Mouse (Mus musculus) ovary, adult 18-20 months (tissue): ENCODE measurements around the gene Inha.

ENCODE experiments used
- DNase-seq: peaks from one replicate; pipeline ENCODE4 v3.0.0; 2022; ENCODE audit warnings: low spot score, mixed read lengths

Gene Inha

DNA sequence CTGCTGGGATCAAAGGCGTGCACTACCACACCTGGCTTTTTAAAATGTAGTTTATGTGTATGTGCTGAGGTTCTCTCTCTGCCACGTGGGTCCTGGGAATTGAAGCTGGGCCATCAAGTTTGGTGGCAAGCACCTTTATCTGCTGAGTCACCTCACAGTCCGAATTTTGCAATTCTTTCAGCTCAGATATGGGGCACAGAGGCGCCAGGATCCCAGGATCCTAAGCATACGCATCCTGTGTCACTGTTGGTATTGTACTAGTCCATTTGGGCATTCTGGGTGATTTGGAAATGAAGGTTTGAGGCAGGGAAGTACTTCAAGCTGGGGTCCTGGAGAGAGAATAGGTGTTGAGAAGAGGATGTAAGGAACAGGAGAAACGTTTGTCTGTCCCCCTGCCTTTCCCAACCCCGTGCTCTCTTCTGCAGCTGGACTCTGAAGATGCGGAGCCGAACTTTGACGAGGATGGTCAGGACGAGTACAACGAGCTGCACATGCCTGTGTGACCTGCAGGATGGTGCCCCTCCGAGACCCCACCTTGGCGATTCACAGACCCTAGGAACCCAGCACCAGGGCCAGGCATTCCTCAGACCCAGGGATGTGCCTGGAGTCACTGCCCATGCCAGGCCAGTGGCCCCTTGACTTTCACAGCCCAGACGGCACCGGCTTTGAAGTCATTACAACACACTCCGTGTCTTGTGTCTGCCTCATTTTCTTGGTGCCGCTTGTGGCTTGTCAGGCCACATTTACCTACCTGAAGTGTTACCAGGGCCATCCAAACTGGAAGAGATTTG, 51.7 kb downstream of the Inha start:
- DNase-seq: no peak

GRCm38 (mm10) chr1:75559212-75559925, 52.5 kb downstream of the Inha start:
- DNase-seq: peak; percentile 90
